Mouse (Mus musculus) CH12.LX (cell line): ENCODE data around the gene Calcoco2. TPM values are rescaled to one million over a fixed set of nuclear protein-coding genes. Genes with fewer than 3 reads are reported as not detected.

Experiments used
- DNase-seq: peaks from one replicate; pipeline ENCODE4 v3.0.0-alpha.2; 2013; ENCODE audit errors: extremely low read depth
- H3K27ac ChIP-seq: 2 replicates; pipeline ENCODE4 v1.5.1; 2012; ENCODE audit warnings: low read depth, mild to moderate bottlenecking, control low read depth, moderate library complexity; ENCODE audit not compliant: insufficient read depth
- H3K27me3 ChIP-seq: replicated peaks from 2 replicates; pipeline ENCODE3; 2012; ENCODE audit warnings: inconsistent platforms
- H3K36me3 ChIP-seq, 2 experiments: replicated peaks in 1 of 2; 2 replicates each; pipeline versions ENCODE3 to v1.6.1; 2012; ENCODE audit warnings: inconsistent platforms in 1 of 2, low read length in 1 of 2, mild to moderate bottlenecking in 1 of 2, mixed read lengths in 1 of 2, moderate library complexity in 1 of 2; ENCODE audit not compliant: control insufficient read depth in 1 of 2, insufficient read depth in 1 of 2
- H3K4me1 ChIP-seq, 2 experiments: 2 replicates each; pipeline ENCODE4 v1.6.1; 2012; ENCODE audit warnings: inconsistent platforms in 1 of 2, moderate library complexity in 1 of 2; ENCODE audit not compliant: insufficient read depth in 2 of 2, control insufficient read depth in 1 of 2
- H3K4me2 ChIP-seq: 2 replicates; pipeline ENCODE4 v1.6.1; 2012; ENCODE audit warnings: low read depth, mild to moderate bottlenecking, control low read depth; ENCODE audit not compliant: poor library complexity, insufficient read depth, severe bottlenecking
- H3K4me3 ChIP-seq, 3 experiments: fragments of 150-350 bp in 1 of 3; sonication (generic) in 1 of 3; replicated peaks in 1 of 3; 2 replicates each; pipeline versions ENCODE3 to v1.5.1; 2011 to 2012; ENCODE audit warnings: low read depth in 2 of 3, low read length in 2 of 3, mild to moderate bottlenecking in 2 of 3, moderate library complexity in 2 of 3, control low read depth in 1 of 3, improper control_type of control experiment in 1 of 3, inconsistent platforms in 1 of 3, mixed read lengths in 1 of 3; ENCODE audit not compliant: poor library complexity in 1 of 3
- H3K79me2 ChIP-seq: replicated peaks from 2 replicates; pipeline ENCODE4 v1.6.1; 2012; ENCODE audit warnings: mild to moderate bottlenecking, moderate library complexity; ENCODE audit not compliant: control insufficient read depth, poor library complexity, insufficient read depth, severe bottlenecking; ENCODE audit errors: extremely low read depth
- H3K9ac ChIP-seq: 2 replicates; pipeline ENCODE4 v1.6.1; 2012; ENCODE audit warnings: low read depth, mild to moderate bottlenecking, control low read depth, moderate library complexity; ENCODE audit not compliant: insufficient read depth
- H3K9me3 ChIP-seq: replicated peaks from 2 replicates; pipeline ENCODE3; 2012; ENCODE audit warnings: low read length, inconsistent platforms, mixed read lengths
- BHLHE40 ChIP-seq: IDR thresholded peaks from 2 replicates; pipeline ENCODE4 v1.6.1; 2011; ENCODE audit warnings: mild to moderate bottlenecking, low read depth, low read length, improper control_type of control experiment
- CHD1 ChIP-seq: IDR thresholded peaks from 2 replicates; pipeline ENCODE4 v1.6.1; 2012; ENCODE audit warnings: low read depth, low read length, improper control_type of control experiment, inconsistent platforms
- CHD2 ChIP-seq: IDR thresholded peaks from 2 replicates; pipeline ENCODE4 v1.6.1; 2011; ENCODE audit warnings: low read length, improper control_type of control experiment
- CTCF ChIP-seq, 2 experiments: IDR thresholded peaks in 1 of 2; conservative IDR thresholded peaks in 1 of 2; 2 replicates each; pipeline ENCODE4 v1.5.1; 2011 to 2012; ENCODE audit warnings: low read depth in 2 of 2, low read length in 2 of 2, improper control_type of control experiment in 1 of 2, inconsistent platforms in 1 of 2, mild to moderate bottlenecking in 1 of 2, moderate library complexity in 1 of 2
- E2F4 ChIP-seq: IDR thresholded peaks from 2 replicates; pipeline ENCODE4 v1.6.1; 2011; ENCODE audit warnings: low read depth, low read length, improper control_type of control experiment; ENCODE audit not compliant: insufficient replicate concordance
- ELF1 ChIP-seq: IDR thresholded peaks from 2 replicates; pipeline ENCODE4 v1.6.1; 2014; ENCODE audit warnings: low read depth, mild to moderate bottlenecking, inconsistent platforms, low read length, improper control_type of control experiment
- EP300 ChIP-seq: IDR thresholded peaks from 2 replicates; pipeline ENCODE4 v1.6.1; 2011; ENCODE audit warnings: low read length, improper control_type of control experiment
- ETS1 ChIP-seq: conservative IDR thresholded peaks from 2 replicates; pipeline ENCODE4 v1.6.1; 2012; ENCODE audit warnings: low read depth, mild to moderate bottlenecking, inconsistent platforms, low read length, improper control_type of control experiment, moderate library complexity
- GABPA ChIP-seq: IDR thresholded peaks from 2 replicates; pipeline ENCODE4 v1.6.1; 2012; ENCODE audit warnings: low read depth, low read length, improper control_type of control experiment, inconsistent platforms; ENCODE audit not compliant: insufficient replicate concordance
- HCFC1 ChIP-seq: IDR thresholded peaks from 2 replicates; pipeline ENCODE4 v1.6.1; 2012; ENCODE audit warnings: low read depth, mild to moderate bottlenecking, inconsistent platforms, low read length, improper control_type of control experiment
- IRF4 ChIP-seq: IDR thresholded peaks from 2 replicates; pipeline ENCODE4 v1.6.1; 2014; ENCODE audit warnings: low read depth, mild to moderate bottlenecking, inconsistent platforms, low read length, improper control_type of control experiment
- JUN ChIP-seq: IDR thresholded peaks from 2 replicates; pipeline ENCODE4 v1.6.1; 2011; ENCODE audit warnings: low read depth, mild to moderate bottlenecking, low read length, improper control_type of control experiment, moderate library complexity; ENCODE audit not compliant: insufficient read depth
- JUND ChIP-seq: conservative IDR thresholded peaks from 2 replicates; pipeline ENCODE4 v1.6.1; 2011; ENCODE audit warnings: low read depth, low read length, improper control_type of control experiment
- KAT2A ChIP-seq: IDR thresholded peaks from 2 replicates; pipeline ENCODE4 v1.6.1; 2012; ENCODE audit warnings: low read length, improper control_type of control experiment, inconsistent platforms; ENCODE audit not compliant: insufficient replicate concordance
- MAFK ChIP-seq: IDR thresholded peaks from 2 replicates; pipeline ENCODE4 v1.6.1; 2011; ENCODE audit warnings: low read length, improper control_type of control experiment; ENCODE audit not compliant: insufficient replicate concordance
- MAX ChIP-seq: IDR thresholded peaks from 2 replicates; pipeline ENCODE4 v1.6.1; 2011; ENCODE audit warnings: low read length, improper control_type of control experiment
- MAZ ChIP-seq: IDR thresholded peaks from 2 replicates; pipeline ENCODE4 v1.6.1; 2012; ENCODE audit warnings: low read depth, mild to moderate bottlenecking, inconsistent platforms, low read length, improper control_type of control experiment, moderate library complexity
- MEF2A ChIP-seq: IDR thresholded peaks from 2 replicates; pipeline ENCODE4 v1.6.1; 2014; ENCODE audit warnings: low read depth, mild to moderate bottlenecking, inconsistent platforms, low read length, improper control_type of control experiment, borderline replicate concordance
- MXI1 ChIP-seq: IDR thresholded peaks from 2 replicates; pipeline ENCODE4 v1.6.1; 2011; ENCODE audit warnings: mild to moderate bottlenecking, low read depth, low read length, improper control_type of control experiment
- MYC ChIP-seq: IDR thresholded peaks from 2 replicates; pipeline ENCODE4 v1.6.1; 2011; ENCODE audit warnings: low read depth, mild to moderate bottlenecking, improper control_type of control experiment, low read length
- NELFE ChIP-seq: IDR thresholded peaks from 2 replicates; pipeline ENCODE4 v1.6.1; 2011; ENCODE audit warnings: low read depth, low read length, improper control_type of control experiment
- NRF1 ChIP-seq: IDR thresholded peaks from 2 replicates; pipeline ENCODE4 v1.6.1; 2014; ENCODE audit warnings: low read depth, mild to moderate bottlenecking, inconsistent platforms, low read length, improper control_type of control experiment, moderate library complexity
- PAX5 ChIP-seq: IDR thresholded peaks from 2 replicates; pipeline ENCODE4 v1.6.1; 2012; ENCODE audit warnings: low read length, inconsistent platforms, mixed read lengths
- POLR2A ChIP-seq: IDR thresholded peaks from 2 replicates; pipeline ENCODE4 v1.6.1; 2011; ENCODE audit warnings: low read depth, mild to moderate bottlenecking, improper control_type of control experiment, low read length
- POLR2AphosphoS2 ChIP-seq: IDR thresholded peaks from 2 replicates; pipeline ENCODE4 v1.6.1; 2011; ENCODE audit warnings: low read depth, low read length, improper control_type of control experiment
- RAD21 ChIP-seq: IDR thresholded peaks from 2 replicates; pipeline ENCODE4 v1.6.1; 2011; ENCODE audit warnings: low read depth, mild to moderate bottlenecking, low read length, improper control_type of control experiment, moderate library complexity
- RCOR1 ChIP-seq: conservative IDR thresholded peaks from 2 replicates; pipeline ENCODE4 v1.6.1; 2012; ENCODE audit warnings: low read depth, mild to moderate bottlenecking, inconsistent platforms, low read length, improper control_type of control experiment
- SIN3A ChIP-seq: IDR thresholded peaks from 2 replicates; pipeline ENCODE4 v1.6.1; 2012; ENCODE audit warnings: low read length, improper control_type of control experiment, inconsistent platforms
- SMC3 ChIP-seq: IDR thresholded peaks from 2 replicates; pipeline ENCODE4 v1.6.1; 2011; ENCODE audit warnings: low read depth, low read length, improper control_type of control experiment
- TBP ChIP-seq: conservative IDR thresholded peaks from 2 replicates; pipeline ENCODE4 v1.6.1; 2011; ENCODE audit warnings: low read depth, low read length, improper control_type of control experiment
- TCF12 ChIP-seq: IDR thresholded peaks from 2 replicates; pipeline ENCODE4 v1.6.1; 2014; ENCODE audit warnings: low read depth, mild to moderate bottlenecking, inconsistent platforms, low read length, improper control_type of control experiment
- UBTF ChIP-seq: IDR thresholded peaks from 2 replicates; pipeline ENCODE4 v1.6.1; 2012; ENCODE audit warnings: low read depth, mild to moderate bottlenecking, inconsistent platforms, low read length, improper control_type of control experiment, moderate library complexity
- USF1 ChIP-seq: IDR thresholded peaks from 2 replicates; pipeline ENCODE4 v1.6.1; 2014; ENCODE audit warnings: low read depth, mild to moderate bottlenecking, inconsistent platforms, low read length, improper control_type of control experiment
- USF2 ChIP-seq: conservative IDR thresholded peaks from 2 replicates; pipeline ENCODE4 v1.6.1; 2011; ENCODE audit warnings: low read depth, low read length, improper control_type of control experiment
- ZC3H11A ChIP-seq: IDR thresholded peaks from 2 replicates; pipeline ENCODE4 v1.6.1; 2012; ENCODE audit warnings: low read depth, mild to moderate bottlenecking, inconsistent platforms, low read length, improper control_type of control experiment
- ZKSCAN1 ChIP-seq: IDR thresholded peaks from 2 replicates; pipeline ENCODE4 v1.6.1; 2012; ENCODE audit warnings: low read depth, inconsistent platforms, low read length, improper control_type of control experiment, borderline replicate concordance
- ZMIZ1 ChIP-seq: IDR thresholded peaks from 2 replicates; pipeline ENCODE4 v1.6.1; 2012; ENCODE audit warnings: low read depth, mild to moderate bottlenecking, inconsistent platforms, low read length, improper control_type of control experiment
- ZNF384 ChIP-seq: IDR thresholded peaks from 2 replicates; pipeline ENCODE4 v1.6.1; 2012; ENCODE audit warnings: low read depth, low read length, improper control_type of control experiment, inconsistent platforms
- dilution Hi-C: fragments of 300-500 bp; cut with MboI; formaldehyde crosslinking; loops from 2 replicates; pipeline ENCODE4 v1.14.3; 2020; ENCODE audit warnings: low sequenced_read_pairs; ENCODE audit not compliant: extremely low pct_unique_long_range_greater_than_20kb, extremely low pct_ligation_motif_present
- in situ Hi-C: fragments of 300-500 bp; cut with MboI; formaldehyde crosslinking; loops from 3 replicates; pipeline ENCODE4 v1.14.3; 2019; ENCODE audit warnings: low sequenced_read_pairs, low pct_ligation_motif_present, low pct_unique_long_range_greater_than_20kb, mixed read lengths
- polyA plus RNA-seq: library from polyadenylated mRNA; unstranded; fragments of >175 nt; gene quantifications from 2 replicates; pipeline ENCODE4 v1.2.1, GENCODE M21; 2012; ENCODE audit warnings: low read depth; ENCODE audit not compliant: insufficient read length
- total RNA-seq, 2 experiments: library from RNA; depleted of rRNA; stranded (reverse); fragments of 300-350 nt in 1 of 2; fragments of >200 nt in 1 of 2; gene quantifications; 2 replicates each; pipeline ENCODE4 v1.2.3; 2012 to 2014

Gene Calcoco2
- total and polyA plus RNA-seq, 3 experiments = not detected

DNA sequence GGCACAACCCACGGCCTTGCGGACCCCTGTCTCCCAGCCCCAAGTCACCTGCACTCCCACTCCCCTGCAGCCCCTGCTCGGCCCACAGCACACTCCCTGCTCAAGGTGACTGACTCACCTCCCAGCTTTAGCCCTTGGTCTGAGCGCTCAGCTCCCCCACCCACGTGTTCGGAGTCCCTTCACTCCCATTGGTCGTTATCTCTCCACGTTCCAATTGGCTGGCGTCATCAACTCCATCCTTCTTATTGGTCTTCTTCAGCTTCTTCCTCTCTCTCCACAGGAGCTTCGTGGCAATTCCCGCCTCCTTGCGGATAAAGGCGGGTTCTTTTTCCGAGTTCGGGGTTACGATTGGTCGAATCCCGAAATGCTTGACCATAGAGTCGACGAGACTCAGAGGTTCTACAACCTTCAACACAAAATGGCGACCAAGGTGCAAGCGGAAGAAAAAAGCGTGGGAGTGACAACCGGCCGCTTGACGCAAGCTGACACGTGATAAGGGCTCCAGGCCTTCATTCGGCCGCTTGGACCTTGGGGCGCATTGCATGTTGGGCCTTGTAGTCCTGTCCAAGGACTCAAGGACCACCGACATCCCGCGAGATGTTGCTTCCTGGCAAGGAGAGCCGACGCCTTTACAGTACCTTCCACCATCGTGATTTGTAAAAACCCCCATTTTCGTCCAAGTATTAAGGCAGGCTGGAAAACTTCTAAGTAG, 36.1 kb downstream of the Calcoco2 start, which contains the start of gene Atp5g1:
Gene Atp5g1 (minus strand): TSS at position 162 of the 712 bp plus-strand sequence.
- H3K4me1 ChIP-seq = peaks cover 7 to 24% of the 10 kb centered on the region in 2 experiments
- peak within 1 kb of the TSS; percentile 30; the same call in 1 of the 2 replicates for H3K27ac ChIP-seq
- H3K36me3 ChIP-seq = peaks cover 17 to 27% of the 10 kb centered on the region in 2 experiments
- no peaks in the 10 kb centered on the region for H3K27me3 ChIP-seq
- TF ChIP-seq TBP = peak; percentile 93
- TF ChIP-seq MAZ = 0 out of 2 replicates have a peak, but pooled peaks have one; percentile 63
- peak; percentile 95 for TF ChIP-seq KAT2A
- peak; percentile 83 for TF ChIP-seq MEF2A
- peak; percentile 96 for TF ChIP-seq ZMIZ1
- TF ChIP-seq CTCF (conservative IDR thresholded peaks at IDR 0.05 in 1 of 2, IDR thresholded peaks at IDR 0.05 in 1 of 2; ENCODE audit: low read depth in 2 of 2, low read length in 2 of 2) = no peak
- TF ChIP-seq IRF4 = peak; percentile 57; the same call in 1 of the 2 replicates
- TF ChIP-seq ZC3H11A = no peak
- TF ChIP-seq TCF12 = peak; percentile 91
- TF ChIP-seq MYC = peak; percentile 98
- peak; percentile 73 for TF ChIP-seq BHLHE40
- TF ChIP-seq JUN = peak; percentile 20; the same call in 1 of the 2 replicates
- TF ChIP-seq EP300 = no peak
- peak; percentile 82; the same call in 1 of the 2 replicates for TF ChIP-seq E2F4
- peak; percentile 98 for TF ChIP-seq CHD2
- peak; percentile 96 for TF ChIP-seq POLR2A
- TF ChIP-seq CHD1 = no peak
- peak; percentile 94 for TF ChIP-seq HCFC1
- TF ChIP-seq NELFE = peak; percentile 99
- peak; percentile 99 for TF ChIP-seq MXI1
- TF ChIP-seq ETS1 = peak; percentile 30; the same call in 1 of the 2 replicates
- no peak for TF ChIP-seq PAX5
- peak; percentile 67; the same call in 1 of the 2 replicates for TF ChIP-seq GABPA
- peak; percentile 33; the same call in 1 of the 2 replicates for TF ChIP-seq JUND
- TF ChIP-seq ZKSCAN1 = no peak
- TF ChIP-seq NRF1 = peak; percentile 63
- peak; percentile 93 for TF ChIP-seq ELF1
- peak; percentile 82 for TF ChIP-seq USF2
- peak; percentile 98 for TF ChIP-seq POLR2AphosphoS2
- TF ChIP-seq MAX = peak; percentile 99
- no peak for TF ChIP-seq MAFK
- no peak for TF ChIP-seq SMC3
- TF ChIP-seq RAD21 = no peak
- no peak for TF ChIP-seq UBTF
- TF ChIP-seq USF1 = peak; percentile 89
- TF ChIP-seq RCOR1 = no peak
- TF ChIP-seq SIN3A = peak; percentile 93
- peak; percentile 74 for TF ChIP-seq ZNF384
- TF ChIP-seq, all 38 proteins: peak for 27
- in situ Hi-C loops = no loop called here
- H3K4me2 ChIP-seq = peak within 1 kb of the TSS; percentile 87
- DNase-seq = peak; percentile 100
- peak within 1 kb of the TSS; percentile 86 for H3K9ac ChIP-seq
- dilution Hi-C loops = no loop called here
- H3K4me3 ChIP-seq = peak within 1 kb of the TSS; percentile 66 to 85 (median 68)
- H3K9me3 ChIP-seq = no peaks in the 10 kb centered on the region
- peaks cover 17% of the 10 kb centered on the region for H3K79me2 ChIP-seq
